Mouse (Mus musculus) thymus, adult 18-20 months (tissue): ENCODE measurements around the gene Polr2e.

ENCODE experiments used
- DNase-seq, 2 experiments: peaks; one replicate each; pipeline ENCODE4 v3.0.0; 2022; ENCODE audit warnings: mixed read lengths in 2 of 2

Gene Polr2e

DNA sequence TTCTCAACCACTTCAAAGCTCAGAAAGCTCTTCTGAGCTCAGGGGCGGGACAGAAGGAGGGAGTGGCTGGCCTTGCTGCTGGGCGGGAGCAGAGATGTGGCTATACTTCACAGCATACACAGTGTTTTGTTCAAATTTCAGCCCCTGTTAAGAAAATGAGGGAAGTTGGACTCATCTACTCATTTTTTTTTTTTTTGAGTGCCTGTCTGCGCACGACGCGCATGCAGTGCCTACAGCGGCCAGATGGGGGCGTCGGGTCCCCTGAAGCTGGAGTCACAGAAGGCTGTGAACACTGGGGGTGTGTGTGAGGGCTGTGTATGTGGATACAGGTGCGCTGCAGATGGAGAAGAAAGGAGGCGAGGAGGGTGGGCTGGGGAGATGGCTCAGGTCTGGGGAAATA, 52.6 kb downstream of the Polr2e start:
- DNase-seq = peak; percentile 77 to 83

DNA sequence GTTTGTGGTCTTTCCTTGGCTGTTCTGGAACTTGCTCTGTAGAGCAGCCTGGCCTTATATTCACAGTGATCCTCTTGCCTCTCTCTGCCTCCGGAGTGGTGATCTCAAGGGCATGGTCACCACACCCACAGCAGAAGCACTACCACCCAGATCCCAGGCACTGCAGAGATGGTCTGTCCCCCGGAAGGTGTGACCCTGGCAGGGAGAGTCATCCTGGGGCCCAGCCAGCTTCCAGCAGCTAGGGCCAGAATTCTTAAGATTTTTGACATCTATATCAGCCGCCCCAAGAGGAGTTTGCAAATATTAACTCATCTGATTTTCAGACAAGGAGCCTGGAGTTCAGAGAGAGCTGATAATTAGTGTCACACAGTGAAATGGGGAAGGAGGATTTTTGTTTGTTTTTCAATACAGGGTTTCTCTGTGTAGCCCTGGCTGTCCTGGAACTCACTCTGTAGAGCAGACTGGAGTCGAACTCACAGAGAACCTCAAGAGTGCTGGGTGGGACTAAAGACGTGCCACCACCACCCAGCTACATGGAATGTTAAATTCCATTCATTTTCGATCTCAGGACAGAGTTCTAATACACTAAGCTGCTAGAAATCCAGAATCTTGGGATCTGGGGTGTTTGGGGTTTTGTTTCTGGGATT, 53.2 kb downstream of the Polr2e start:
- DNase-seq = no peak
